In the genomic region with DNA sequence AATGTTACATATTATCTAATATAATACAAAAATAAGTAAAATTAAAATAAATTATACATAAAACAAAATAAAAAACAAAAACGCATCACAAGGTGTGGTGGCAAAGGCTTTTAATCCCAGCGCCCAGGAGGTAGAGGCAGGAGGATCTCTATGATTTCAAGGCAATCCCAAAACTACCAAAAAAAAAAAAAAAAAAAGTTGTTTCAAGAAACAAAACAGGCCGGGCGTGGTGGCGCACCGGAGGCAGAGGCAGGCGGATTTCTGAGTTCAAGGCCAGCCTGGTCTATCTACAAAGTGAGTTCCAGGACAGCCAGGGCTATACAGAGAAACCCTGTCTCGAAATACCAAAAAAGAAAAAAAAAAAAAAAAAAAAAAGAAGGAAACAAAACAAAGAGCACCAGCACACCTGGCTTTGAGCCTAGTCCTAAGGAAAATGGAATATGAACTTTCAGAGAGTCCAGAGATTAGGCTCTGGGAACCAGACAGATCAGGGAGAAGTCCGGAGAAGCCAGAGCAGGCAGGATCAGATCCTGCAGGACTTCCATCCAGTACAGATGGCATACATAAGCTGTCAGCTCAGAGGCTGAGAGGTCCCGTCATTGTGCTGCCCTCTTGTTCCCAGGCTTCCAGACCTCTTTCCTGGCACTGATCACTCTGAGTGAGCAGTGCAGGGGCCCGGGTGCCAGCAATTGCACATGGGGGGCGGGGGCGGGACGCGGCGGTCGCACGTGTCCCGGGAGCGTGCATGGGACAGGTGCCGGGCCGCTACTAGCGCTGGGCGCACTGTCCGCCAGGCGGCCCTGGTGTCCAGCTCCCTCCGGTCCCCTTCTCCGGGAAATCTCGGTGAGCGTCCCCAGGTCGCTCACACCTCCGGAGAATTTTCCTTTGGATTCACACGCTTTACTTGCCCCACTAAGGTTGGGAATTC, we compare ENCODE assay signal across 1 mouse cellular context.
TF ChIP-seq lines count a peak whose summit lies in the region.

No protein-coding gene starts in this region.

TF ChIP-seq in CH12.LX, 34 proteins besides CTCF, POLR2A, EP300 and RAD21 (continued from another document):
- no peak for TF ChIP-seq ZC3H11A (IDR thresholded peaks at IDR 0.05; ENCODE audit: low read depth, low read length)
- 0 out of 2 replicates have a peak, but pooled peaks have one; percentile 45 for TF ChIP-seq UBTF (IDR thresholded peaks at IDR 0.05; ENCODE audit: low read depth, low read length)
- TF ChIP-seq NRF1 (IDR thresholded peaks at IDR 0.05; ENCODE audit: low read depth, low read length), result no peak
- 0 out of 2 replicates have a peak, but pooled peaks have one; percentile 33 for TF ChIP-seq RCOR1 (conservative IDR thresholded peaks at IDR 0.05; ENCODE audit: low read depth, low read length)
- TF ChIP-seq BHLHE40 (IDR thresholded peaks at IDR 0.05; ENCODE audit: low read depth, low read length), result peak; percentile 90; the same call in 1 of the 2 replicates
- no peak for TF ChIP-seq CHD1 (IDR thresholded peaks at IDR 0.05; ENCODE audit: low read depth, low read length)
- no peak for TF ChIP-seq IRF4 (IDR thresholded peaks at IDR 0.05; ENCODE audit: low read depth, low read length)
- TF ChIP-seq MAX (IDR thresholded peaks at IDR 0.05; ENCODE audit: low read length), result peak; percentile 92; the same call in 1 of the 2 replicates
- no peak for TF ChIP-seq SIN3A (IDR thresholded peaks at IDR 0.05; ENCODE audit: low read length)
- TF ChIP-seq MXI1 (IDR thresholded peaks at IDR 0.05; ENCODE audit: low read depth, low read length), result peak; percentile 99
- TF ChIP-seq ZNF384 (IDR thresholded peaks at IDR 0.05; ENCODE audit: low read depth, low read length), result peak; percentile 90
